Mouse (Mus musculus): ENCODE data around the gene Pes1. TPM values are rescaled to one million over a fixed set of nuclear protein-coding genes. Genes with fewer than 3 reads are reported as not detected.
"Not testable (repeated sequence)": the region's sequence is repeated elsewhere in the genome, so short reads cannot be mapped to it uniquely, and the experiment has no call there.

Gene Pes1
- total RNA-seq, 2 experiments from 2014 or later: 38.3 to 42.0 TPM

DNA sequence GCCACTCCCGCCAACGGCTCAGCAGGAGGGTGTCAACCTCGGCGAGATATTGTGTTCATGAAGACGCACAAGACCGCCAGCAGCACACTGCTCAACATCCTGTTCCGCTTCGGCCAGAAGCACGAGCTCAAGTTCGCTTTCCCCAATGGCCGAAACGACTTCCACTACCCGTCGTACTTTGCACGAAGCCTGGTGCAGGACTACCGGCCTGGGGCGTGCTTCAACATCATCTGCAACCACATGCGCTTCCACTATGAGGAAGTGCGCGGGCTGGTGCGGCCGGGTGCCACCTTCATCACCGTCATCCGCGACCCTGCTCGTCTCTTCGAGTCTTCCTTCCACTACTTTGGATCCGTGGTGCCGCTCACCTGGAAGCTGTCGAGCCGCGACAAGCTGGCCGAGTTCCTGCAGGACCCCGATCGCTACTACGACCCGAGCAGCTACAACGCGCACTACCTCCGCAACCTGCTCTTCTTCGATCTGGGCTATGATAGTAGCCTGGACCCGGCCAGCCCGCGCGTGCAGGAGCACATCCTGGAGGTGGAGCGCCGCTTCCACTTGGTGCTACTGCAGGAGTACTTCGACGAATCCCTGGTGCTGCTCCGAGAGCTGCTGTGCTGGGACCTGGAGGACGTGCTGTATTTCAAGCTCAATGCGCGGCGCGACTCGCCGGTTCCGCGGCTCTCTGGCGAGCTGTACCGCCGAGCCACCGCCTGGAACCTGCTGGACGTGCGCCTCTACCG is 34.4 kb downstream of the Pes1 start:
- no peak for DNase-seq (ENCODE audit: low spot score in 2 of 2)
- intact Hi-C loops (cut with DNase I): no loop called here

DNA sequence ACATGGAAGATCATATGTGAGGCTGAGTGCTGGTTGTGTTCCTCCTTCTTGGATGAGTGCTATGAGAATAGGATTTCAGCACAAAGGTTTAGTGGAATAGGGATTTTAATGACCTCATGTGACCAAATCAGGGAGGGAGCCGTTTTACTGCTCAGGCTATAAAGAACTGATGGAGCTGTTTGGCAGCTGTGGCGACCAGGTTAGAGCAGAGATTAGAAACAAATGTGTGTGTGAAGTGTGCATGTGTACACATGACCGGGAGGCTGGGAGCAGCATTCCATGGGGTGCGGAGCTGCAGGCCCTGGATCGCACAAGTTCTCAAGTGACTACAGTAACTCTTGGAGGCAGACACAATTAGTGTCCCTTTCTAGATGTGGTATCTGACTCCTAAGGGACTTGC is 35.8 kb downstream of the Pes1 start:
- intact Hi-C loops (cut with DNase I): no loop called here
- no peak for DNase-seq (ENCODE audit: low spot score in 2 of 2)

DNA sequence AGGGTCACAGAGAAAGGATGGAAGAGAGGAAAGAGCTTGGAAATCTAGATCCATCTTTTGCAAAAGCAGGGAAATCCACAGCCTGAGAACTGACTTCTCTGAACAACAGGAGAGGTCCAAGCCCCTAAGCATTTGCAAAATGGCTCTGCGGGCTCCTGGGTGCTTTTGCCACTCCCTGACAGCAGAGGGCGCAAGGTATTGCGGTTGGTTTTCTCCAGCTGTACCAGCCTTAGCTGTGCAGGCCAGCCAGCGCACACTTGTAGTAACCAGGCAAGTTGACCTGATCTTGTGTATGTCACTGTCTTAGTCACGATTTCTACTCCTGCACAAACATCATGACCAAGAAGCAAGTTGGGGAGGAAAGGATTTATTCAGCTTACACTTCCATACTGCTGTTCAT is 37.8 kb downstream of the Pes1 start:
- intact Hi-C loops (cut with DNase I): loop anchor here (2.0 kb wide), 1 partner anchor 81 kb away; no protein-coding TSS in a partner anchor
- DNase-seq (ENCODE audit: low spot score in 2 of 2): peak; percentile 55 to 65

DNA sequence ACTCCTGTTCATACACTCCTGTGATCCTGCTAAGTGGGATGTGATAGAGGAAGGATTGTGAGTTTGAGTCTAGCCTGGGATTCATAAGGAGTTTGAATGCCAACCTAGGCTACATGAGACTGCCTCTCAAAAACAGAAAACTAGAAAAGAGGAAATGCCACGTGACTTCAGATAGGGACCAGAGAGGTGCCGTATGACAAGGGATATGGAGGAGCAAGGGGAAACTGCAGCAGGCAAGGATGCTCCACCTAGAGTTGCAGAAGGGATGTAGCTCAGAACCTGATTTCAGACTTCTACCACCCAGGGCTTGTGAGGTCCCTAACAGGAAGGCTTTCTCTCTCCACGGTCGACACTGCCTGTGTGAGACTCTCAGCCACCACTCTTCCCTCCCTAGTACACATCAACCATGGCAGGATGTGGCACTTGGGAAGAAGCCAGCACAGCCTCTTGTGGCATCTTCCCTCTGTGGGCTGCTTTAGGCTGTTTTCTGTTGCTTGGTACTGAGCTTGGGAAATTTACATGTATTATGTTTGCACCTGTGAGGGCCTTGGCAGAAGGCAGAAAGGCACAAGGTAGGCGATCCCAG is 41.5 kb downstream of the Pes1 start:
- intact Hi-C loops (cut with DNase I): no loop called here
- no peak for DNase-seq (ENCODE audit: low spot score in 2 of 2)

DNA sequence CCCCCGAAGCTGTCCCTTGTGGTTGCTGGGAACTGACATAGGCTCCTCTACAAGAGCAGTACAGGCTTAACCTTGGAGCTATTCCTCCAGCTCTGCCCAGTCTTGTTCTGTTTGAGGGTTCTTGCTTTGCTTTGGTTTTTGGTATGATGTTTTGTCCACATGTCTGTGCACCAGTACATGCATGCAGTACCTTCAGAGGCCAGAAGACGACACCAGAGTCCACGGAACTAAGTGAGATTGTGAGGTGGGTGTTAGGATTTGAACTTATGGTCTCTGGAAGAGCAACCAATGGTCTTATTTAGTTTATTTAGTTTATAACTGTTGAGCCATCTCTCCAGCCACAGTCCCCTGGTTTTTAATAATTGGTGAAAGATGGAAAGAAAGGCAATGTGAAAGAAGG is 42.7 kb downstream of the Pes1 start:
- no peak for DNase-seq (ENCODE audit: low spot score in 2 of 2)
- intact Hi-C loops (cut with DNase I): no loop called here

DNA sequence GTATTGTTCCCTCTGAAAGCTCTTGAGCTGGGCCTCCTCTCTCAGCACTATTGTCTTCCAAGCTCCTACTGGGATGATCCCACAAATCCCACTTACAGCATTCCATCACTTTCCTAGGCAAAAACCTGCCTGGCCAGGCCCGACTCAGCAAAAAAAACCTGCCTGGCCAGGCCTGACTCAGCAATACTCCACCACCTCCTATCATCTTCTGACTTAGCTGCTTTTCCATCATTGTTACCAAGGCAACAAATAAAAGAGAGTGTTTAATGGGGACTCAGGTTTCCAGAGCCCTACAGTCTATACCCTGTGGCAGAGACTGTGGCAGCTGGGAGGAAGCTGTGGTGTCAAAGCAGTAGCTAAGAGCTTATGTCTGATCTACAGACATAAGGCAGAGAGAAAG is 48.8 kb downstream of the Pes1 start:
- intact Hi-C loops (cut with DNase I): no loop called here
- DNase-seq (ENCODE audit: low spot score in 2 of 2): no peak

DNA sequence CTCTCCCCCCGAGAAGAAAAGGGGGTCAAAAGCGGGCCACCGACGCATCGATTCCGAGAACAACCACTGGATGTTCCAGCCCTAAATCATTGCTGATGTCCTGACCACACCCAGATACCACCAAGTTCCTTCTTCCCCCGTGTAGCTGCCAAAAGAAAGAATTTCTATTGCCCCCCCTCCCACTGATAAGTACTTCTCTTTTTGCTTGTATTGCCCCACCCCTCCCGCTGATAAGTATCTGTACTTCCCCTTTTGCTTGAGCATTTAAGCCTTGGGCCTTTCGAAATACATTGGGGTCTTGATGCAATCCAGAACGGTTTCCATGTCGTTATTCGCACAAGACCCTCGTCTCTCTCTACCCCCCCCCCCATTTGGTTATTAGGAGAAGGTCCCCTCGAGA is 52.0 kb downstream of the Pes1 start:
- intact Hi-C loops (cut with DNase I); DNase-seq (ENCODE audit: low spot score in 2 of 2): not testable (repeated sequence)

DNA sequence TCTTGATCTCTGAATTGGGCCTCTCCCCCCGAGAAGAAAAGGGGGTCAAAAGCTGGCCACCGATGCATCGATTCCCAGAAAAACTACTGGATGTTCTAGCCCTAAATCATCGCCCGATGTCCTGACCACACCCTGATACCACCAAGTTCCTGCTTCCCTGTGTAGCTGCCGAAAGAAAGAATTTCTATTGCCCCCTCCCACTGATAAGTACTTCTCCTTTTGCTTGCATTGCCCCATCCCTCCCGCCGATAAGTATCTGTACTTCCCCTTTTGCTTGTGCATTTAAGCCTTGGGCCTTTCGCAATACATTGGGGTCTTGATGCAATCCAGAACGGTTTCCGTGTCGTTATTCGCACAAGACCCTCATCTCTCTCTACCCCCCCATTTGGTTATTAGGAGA is 58.3 kb downstream of the Pes1 start:
- intact Hi-C loops (cut with DNase I): not testable (repeated sequence)

DNA sequence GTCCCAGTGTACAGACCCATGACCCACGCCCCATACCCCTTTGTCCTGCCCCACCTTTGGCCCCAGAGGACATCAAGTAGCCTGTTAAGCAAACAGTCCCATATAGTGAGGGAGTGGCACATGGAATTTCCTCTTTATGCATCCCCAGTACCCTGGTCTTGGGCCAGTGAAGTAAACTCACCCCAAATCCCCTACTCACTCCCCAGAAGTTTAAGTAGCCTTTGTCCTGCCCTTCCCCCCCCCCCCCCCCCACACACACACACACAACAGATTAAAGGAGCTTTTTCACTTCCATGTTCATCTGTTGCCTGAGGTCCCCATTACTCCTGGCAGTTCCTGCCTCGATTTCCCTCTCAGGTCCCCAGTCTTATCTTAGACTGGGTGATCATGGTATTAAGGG is 59.5 kb downstream of the Pes1 start:
- DNase-seq (ENCODE audit: low spot score in 2 of 2): no peak
- intact Hi-C loops (cut with DNase I): no loop called here

More for the DNA sequence above, 58.3 kb downstream of the Pes1 start:
- not testable (repeated sequence) for DNase-seq (ENCODE audit: low spot score in 2 of 2)

DNA sequence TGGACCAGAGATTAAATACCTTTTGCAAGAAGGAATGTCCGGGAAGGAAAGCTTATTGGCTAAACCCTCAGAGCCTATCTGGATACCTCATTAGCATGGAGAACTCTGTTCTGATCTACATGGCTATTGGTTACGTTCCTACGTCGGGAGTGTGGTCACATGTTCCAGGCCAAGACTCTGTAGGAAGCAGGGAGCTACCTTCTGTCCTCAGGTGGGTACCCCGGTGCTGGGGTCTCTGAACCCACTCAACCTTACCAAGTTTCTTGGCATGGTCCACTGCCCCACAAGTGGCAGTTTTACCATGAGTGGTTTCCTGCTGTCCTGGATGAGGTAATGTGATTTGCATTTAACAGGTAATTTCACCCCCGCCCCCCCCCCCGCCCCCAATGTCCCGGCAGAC is 63.3 kb downstream of the Pes1 start:
- intact Hi-C loops (cut with DNase I): no loop called here
- DNase-seq (ENCODE audit: low spot score in 2 of 2): no peak

DNA sequence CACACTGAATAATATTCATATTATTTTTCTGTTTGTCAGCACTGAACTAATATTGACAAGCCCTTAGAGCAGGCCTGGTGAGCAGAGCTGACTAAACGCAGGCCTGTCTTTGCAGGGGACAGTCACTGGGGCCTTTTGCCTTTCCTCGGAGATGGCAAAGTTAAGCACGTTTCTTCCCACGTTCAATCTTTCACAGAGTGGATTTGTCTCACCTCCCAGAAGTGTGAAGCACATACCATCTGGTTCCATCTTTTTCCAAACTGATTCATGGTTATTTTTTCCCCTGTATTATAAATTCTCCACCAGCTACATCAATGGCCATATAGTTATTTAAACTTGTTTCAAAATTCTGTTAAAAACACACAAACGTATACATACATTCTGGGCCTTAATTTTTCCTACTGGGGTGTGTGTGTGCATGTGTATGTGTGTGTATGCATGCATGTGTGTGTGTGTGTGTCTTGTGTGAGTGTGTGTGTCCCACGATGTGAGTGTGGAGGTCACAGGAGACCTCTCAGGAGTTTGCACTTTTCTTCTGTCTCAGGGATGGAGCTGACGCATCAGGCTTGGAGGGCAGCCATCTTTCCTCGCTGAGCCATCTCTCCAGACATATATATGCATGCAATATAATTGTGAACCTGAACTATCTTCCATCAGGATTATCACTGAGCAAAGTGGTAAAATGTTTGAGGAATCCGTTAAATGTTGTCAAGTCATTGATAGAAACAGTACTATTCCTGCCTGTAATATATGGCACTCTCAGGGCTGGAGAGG is 64.0 kb downstream of the Pes1 start:
- intact Hi-C loops (cut with DNase I): no loop called here
- DNase-seq (ENCODE audit: low spot score in 2 of 2): peak; percentile 35 to 56

DNA sequence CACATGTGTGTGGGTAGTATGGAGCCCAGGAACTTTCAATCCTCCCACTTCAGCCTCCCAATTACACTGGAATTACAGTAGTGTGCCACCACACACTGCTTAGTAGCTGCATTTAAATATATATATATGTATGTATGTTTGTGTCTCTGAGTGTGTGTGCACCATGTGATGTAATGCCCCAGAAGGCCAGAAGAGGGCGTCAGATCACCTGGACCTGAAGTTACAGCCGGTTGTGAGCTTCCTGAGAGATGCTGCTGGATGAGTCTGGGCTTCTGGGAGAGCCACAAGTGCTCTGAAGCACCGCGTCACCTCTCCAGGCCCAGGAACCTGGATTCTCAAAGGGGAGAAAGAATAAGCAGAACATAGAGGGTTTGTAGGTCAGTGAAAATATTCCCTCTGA is 65.6 kb downstream of the Pes1 start:
- no peak for DNase-seq (ENCODE audit: low spot score in 2 of 2)
- intact Hi-C loops (cut with DNase I): no loop called here

Other genes with a start within 250 kb of the Pes1 start
- 100 to 1,000 TPM; 128 to 164 TPM for gene Osbp2, start 100.1 kb upstream of the Pes1 start, total RNA-seq (2021)
- under 1 TPM; 0.32 to 0.70 TPM for gene 4921536K21Rik, start 68.9 kb upstream of the Pes1 start, total RNA-seq (2021)
- gene Dusp18, start 68.7 kb upstream of the Pes1 start, total RNA-seq (2021): 10 to 100 TPM; 23.7 to 26.4 TPM
- gene Slc35e4, start 49.3 kb upstream of the Pes1 start, total RNA-seq (2021): 10 to 100 TPM; 18.5 to 23.0 TPM
- 10 to 100 TPM; 18.2 to 20.0 TPM for gene Tcn2, start 31.8 kb upstream of the Pes1 start, total RNA-seq (2021)
- gene 4930556J24Rik, start 12.8 kb downstream of the Pes1 start, total RNA-seq (2021): under 1 TPM in 1 of 2 experiments, not detected in 1; 0.54 TPM
- gene Gal3st1, start 19.7 kb downstream of the Pes1 start, total RNA-seq (2021): 10 to 100 TPM; 13.2 to 17.4 TPM
- not detected for gene Sec14l4, start 67.5 kb downstream of the Pes1 start, total RNA-seq (2021)
- 1 to 10 TPM in 1 of 2 experiments, under 1 TPM in 1; 0.52 to 1.5 TPM for gene Sec14l3, start 100.9 kb downstream of the Pes1 start, total RNA-seq (2021)
- gene Mtfp1, start 131.5 kb downstream of the Pes1 start, total RNA-seq (2021): 10 to 100 TPM; 90.9 to 94.5 TPM
- 10 to 100 TPM; 35.0 to 35.4 TPM for gene Sec14l2, start 159.4 kb downstream of the Pes1 start, total RNA-seq (2021)
- gene Rnf215, start 171.2 kb downstream of the Pes1 start, total RNA-seq (2021): 10 to 100 TPM; 28.8 to 35.9 TPM
- gene Ccdc157, start 196.3 kb downstream of the Pes1 start, total RNA-seq (2021): 10 to 100 TPM; 16.0 to 18.1 TPM
- 10 to 100 TPM; 61.3 to 65.3 TPM for gene Sf3a1, start 196.4 kb downstream of the Pes1 start, total RNA-seq (2021)
- gene Tbc1d10a, start 222.8 kb downstream of the Pes1 start, total RNA-seq (2021): 10 to 100 TPM; 32.7 to 36.2 TPM

All from left cerebral cortex, postnatal 36 days (tissue).